Mouse (Mus musculus): ENCODE measurements around the gene Fgfr2.
A peak's percentile ranks its signal among the peaks of the same experiment; 100 is the strongest.

Fgfr2 gene

DNA sequence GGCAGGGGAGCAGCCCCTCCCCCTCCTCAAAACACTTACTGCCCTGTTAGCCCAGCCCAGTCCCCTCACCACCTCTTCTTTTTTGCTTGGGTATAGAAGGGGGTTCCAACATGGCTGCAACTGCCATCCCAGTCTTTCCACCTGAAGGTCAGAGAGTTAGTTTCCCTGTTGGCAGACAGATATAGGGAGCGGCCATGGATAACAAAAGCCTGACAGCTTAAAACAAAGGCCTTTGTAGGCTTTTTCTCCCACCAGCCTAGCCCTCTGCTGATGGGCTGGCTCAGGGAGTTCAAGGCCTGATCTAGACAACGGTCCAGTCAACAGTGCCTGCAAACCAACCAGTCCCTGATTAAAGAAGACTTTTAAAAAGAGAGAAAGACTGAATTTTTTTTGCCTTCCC, 780.0 kb downstream of the Fgfr2 start:
- no peak for DNase-seq

DNA sequence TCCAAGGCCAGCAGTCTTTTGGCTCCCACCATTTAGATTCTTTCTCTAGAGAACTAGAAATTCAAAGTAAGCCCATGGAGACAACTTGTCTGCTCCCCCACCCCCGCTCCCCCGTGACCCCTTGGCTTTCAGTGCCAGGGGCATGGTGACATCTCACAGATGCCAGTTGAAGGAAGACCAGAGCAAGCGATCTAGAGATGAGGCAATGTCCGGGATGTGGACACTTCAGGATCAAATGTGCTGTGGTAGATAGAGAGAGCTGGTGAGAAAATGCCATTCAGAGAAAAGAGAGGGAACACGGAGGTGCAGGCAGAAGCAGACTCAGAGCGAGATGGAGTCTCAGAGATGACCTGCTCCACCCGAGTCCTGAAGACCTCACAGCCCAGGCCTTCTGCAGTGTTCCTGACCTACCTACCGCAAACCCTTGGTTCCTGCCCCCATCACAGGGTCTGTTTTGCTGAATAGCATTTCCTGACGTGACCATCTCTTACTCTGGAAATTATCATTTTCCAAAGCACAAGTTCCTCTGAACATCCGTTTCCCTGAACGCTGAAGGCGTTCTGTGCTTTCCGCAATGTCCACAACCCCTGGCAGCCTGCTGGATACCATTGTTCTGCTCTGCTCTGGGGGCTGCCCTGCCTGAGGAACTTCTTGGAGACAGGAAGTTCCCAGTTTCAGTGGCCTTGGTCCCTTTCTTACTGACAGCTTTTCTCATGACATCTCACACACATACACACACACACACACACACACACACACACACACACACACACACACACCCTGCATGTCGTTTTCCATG, 783.9 kb downstream of the Fgfr2 start:
- DNase-seq = no peak

DNA sequence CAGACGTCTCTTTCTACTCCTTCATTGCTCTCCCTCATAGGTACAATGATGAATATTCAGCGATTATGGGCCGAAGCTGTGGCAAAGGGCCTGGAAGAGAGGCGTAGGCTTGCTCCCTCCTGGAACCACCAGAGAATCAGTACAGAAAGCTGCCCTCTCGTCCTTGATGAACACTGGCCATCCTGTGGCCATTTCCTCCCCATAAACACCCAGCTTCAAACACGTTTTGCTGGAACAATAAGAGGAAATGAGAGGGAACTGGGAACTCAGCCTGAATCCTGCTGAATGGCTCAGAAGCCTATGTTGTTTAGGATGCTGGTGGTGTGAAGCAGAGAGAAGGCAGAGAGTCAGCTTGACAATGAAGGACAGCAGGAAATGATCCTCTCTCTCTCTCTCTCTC, 784.8 kb downstream of the Fgfr2 start:
- DNase-seq = no peak

DNA sequence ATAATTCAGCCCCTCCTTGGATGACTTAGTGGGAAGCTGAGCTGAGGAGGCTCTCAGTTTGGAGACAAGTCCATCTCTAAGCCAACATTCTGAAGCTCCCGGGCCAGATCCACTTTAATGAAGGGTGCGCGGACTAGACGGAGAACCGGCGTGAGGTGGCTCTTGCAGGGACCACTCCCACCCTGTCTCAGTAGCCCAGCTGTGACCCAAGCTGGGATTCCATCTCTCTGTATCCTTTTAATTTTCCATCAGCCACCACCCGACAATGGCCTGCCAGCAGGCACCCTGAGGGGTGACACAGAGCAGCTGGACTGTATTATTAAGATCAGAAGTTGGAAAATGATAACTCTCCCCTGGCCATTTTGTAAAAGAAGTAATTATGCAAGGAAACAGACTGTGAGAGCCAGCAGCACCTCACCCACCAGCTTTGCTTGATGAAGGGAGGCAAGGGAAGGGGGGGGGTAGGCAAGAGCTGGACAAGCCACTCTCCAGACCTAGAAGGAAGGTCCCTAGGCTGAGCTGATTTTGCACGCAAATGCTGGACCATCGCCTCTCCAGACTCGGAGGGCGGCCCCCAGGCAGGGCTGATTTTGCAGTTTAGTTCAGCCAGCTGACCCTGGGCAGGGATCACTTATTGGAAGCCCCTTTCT, 785.8 kb downstream of the Fgfr2 start:
- DNase-seq = no peak

DNA sequence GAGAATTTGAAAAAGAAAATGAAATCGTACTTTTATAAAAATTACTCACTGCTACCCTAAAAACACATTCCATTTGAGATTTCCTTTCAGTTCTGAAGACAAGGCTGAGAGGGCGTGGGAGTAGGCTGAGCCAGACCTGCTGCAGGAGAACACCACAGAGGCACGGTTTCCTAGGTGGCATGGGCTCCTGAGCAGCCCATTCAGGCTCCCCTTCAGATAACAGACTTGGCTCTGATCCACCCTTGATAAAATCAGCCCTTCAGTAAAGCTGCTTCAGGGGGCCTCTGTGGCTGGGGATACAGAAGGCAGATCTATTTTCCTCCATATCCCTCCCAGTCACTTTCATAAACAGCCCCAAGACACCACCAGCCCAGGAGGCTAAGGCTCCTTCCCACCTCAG, 786.4 kb downstream of the Fgfr2 start:
- no peak for DNase-seq

DNA sequence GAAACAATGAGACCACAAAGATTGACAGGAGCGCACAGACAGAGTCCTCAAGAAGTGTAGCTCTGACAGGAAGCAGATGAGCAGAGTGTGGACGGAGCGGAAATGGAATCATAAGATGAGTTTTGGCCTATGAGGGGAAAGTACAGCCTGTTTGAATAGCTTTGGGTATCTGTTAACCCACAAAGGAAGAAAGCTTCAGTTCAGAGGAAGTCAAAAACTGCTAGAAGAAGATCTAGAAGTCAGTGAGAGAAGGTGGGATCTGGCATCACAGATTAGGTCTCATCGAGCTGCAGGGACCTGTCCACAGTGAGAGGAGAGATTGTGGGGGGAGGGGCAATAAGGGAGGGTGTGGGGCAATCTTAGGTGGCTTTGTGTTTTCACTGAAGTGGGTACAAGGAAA, 787.8 kb downstream of the Fgfr2 start:
- DNase-seq = no peak

DNA sequence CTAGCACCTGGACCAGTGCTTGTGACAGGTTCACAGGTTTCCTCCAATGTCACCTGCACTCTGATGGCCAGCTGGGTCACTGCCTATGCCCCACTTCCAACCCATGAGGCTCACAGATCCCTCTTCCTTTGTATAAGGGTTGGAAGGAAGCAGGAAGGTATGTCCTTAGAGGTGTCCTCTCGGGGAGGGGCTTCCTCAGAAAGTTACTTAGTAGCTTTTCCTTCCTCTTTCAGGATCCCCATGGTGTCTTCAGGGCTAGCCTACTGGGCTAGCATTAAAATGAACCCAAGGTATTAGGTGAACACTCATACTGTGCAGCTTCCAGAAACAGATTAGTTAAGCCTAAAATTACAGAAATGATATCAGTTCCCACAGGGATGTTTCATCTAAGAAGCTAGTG, 790.1 kb downstream of the Fgfr2 start:
- no peak for DNase-seq

DNA sequence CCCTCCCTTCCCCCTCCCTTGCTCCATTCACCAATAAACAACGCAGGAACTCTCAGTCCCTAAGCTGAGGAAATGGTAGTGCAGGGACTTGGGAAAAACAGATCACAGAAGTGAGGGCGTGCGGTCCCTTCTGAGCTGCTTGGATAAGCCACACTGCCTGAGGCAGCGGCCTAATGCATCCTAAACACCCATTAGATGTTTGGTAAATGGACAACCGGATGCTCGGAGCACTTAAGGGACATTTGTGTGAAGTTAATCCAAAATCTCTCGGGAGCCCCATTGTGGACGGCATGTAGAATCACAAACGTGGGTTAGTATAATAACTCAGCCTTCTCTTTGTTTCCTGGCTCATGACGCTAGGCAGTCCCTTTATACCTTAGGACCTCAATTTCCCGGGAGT, 791.0 kb downstream of the Fgfr2 start:
- no peak for DNase-seq

DNA sequence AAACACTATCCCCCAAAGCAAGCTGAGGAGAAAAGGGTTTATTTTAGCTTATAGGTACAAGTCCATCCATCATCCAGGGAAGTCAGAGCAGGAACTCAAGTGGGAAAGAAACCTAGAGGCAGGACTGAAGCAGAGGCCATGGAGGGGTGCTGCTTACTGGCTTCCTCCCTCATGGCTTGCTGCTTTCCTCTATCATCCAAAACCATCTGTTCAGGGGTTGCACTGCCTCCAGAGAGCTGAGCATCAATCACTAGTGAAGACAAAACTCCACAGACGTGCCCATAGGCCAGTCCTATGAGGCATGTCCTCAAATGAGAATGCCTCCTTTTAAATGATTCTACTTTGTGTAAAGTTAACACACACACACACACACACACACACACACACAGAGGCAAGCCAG, 793.0 kb downstream of the Fgfr2 start:
- no peak for DNase-seq

DNA sequence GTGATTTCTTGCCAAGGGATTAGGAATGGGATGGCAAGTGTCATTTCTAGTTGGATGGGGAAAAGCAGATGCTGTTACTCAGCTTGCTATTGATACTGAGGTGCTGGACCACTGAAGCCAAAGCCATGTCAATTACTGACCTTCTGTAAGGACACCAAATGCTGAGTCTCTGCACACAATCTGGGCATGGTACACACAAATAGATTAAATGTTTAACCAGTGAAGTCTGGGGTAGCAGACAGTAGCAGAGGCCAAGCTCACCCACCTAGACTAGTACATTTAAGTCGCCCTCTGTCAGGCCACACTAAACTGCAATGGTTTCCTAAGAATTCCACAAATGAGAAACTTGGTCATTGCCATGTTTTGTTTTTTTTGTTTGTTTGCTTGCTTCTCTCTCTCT, 794.5 kb downstream of the Fgfr2 start:
- DNase-seq = no peak

DNA sequence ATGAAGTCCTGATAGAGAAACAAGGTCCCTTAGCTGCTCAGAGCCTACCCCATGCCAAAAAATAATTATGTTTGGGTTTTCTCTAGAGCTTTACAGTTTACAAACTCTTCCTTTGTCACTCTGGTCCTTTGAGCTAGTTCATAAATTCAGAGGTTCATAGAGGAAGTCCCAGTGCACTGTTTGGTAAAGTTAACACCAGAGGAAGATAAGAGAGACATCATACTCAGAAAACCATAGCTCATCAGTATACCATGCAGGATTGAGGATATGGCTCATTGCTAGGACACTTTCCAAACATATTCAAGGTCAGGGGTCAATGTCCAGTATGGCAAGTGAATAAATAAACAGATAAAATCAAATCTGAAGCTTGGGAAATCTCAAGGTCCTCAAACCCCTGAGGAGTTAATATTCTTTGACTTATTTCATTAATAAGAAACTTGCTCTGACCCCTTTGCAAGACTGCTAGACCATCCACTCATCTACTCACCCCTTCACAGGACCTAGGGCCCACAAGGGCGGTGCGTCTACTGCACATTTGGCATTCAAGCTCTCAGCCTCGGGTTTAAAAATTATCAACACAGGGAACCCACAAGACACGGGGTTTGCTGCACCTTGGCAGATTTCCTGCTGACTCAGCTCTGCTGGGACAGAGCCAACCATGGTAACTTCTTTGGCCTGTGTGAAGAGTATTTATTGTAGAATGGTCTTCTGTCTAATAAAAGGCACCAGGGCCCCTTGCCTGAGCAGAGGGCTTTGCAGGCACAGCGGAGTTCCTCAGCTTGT, 797.4 kb downstream of the Fgfr2 start:
- DNase-seq = no peak

DNA sequence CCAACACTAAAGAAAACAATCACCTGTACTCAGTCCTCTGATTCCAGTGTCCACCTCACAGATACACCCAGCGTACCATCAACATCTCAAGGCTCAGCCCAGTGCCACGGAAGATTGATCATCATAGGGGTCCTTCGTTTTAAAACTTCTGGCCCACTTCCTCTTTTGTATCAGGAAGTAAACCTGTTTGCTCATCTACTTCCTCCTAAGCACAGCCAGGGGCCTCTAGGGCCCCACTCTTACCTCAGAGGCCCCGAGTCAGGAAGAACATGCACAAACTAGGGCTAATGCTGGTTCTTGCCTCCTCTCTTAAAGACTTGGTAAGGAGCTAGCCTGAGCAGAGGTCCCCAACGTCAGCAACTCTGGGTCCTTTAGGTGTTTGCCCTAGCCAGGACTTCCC, 799.7 kb downstream of the Fgfr2 start:
- no peak for DNase-seq

DNA sequence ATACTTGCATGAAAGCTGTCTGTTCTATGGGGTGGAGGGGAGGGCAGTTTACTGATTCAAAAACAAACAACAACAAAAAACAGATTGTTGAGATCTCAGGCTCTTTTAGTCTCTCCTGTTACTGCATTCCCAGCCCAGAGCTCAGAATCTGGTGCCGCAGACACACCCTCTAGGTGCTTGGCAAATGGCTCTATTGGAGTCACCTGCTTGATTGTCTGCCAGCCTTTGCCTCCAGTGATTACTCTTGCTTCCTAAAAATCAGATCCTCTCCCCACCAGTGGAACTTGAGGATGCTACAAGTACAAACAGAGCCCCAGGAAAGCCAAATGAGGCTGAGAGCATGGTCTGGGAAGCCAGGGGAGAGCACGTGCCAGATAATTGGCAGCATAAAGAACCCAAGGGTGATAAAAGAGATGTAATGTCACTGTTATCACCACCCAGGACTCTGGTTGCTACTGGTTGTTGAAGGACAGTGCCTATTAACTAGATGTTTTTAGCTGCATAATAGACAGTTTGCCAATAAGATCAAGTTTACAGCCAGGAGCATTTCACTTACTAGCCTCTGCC, 801.7 kb downstream of the Fgfr2 start:
- DNase-seq = no peak

DNA sequence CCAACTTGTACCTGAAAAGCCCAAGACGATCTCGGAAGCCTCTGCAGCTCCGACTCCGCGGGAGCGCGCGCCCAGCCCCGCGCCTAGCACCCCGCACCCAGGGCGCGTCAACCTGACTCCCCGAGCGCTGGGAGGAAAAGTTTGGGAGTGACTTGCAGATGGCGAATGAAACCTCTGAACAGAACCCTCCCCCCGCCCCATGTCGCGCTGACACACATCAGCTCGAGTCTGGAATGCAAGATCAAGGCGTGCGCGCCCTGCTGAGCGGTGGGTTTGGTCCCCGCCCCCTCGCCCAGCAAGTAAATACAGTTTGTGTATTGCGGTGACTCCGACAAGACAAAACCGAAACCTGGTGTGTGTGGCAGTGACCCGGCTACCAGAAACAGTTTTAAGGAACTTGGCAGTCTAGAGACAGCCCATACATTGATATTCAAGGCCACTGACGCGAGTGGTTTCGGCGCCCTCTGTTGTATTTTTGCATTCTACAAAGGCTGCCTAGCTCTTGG, 806.1 kb downstream of the Fgfr2 start, which contains the start of gene Chst15:
Chst15 (minus strand) TSS at position 193 of the 506 bp plus-strand sequence.
- peak; percentile 43 for DNase-seq

DNA sequence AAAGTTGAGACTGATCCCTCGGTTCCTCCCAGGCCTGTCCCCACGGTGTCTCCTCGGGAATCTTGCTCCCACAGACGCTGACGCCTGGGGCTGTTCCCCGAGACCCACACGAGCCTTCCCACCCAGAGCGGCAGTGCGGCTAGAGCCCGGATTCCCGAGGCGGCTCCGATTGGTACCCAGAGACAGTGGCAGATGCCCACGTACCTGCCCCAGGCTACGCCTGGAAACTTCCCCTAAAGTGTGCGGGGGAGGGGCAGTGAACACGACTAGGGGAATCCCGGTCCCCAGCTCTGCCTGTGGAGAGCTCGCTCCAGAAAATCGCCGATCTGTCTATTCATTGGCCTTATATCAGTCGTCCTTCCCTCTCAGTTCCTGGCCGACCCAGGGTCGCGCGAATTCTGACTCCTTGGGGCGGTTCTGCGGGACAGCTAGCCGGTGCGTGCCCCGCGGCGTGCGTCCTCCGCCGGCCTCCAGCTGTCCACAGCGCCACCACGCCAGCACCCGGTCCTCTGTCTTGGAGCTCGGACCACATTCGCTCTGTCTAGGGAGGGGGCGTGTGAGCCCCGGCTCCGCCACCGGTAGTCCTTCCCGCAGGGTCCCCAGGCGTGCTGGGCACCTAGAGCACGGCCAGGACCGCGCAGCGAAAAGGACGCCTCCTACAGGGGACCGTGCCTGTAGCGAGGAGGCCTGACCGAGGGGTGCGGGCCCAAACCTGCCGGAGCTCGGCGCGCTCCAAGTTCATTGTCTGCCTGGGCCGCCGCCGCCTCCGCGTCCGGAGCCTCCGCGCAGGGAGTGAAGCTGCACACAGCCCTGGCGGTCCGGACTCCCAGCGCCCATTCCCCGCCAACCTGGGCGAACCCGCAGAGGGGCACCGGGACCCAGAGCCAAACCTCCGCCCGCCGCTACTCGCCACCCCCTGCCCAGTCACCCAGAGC, 806.8 kb downstream of the Fgfr2 start:
- peak; percentile 57 for DNase-seq

DNA sequence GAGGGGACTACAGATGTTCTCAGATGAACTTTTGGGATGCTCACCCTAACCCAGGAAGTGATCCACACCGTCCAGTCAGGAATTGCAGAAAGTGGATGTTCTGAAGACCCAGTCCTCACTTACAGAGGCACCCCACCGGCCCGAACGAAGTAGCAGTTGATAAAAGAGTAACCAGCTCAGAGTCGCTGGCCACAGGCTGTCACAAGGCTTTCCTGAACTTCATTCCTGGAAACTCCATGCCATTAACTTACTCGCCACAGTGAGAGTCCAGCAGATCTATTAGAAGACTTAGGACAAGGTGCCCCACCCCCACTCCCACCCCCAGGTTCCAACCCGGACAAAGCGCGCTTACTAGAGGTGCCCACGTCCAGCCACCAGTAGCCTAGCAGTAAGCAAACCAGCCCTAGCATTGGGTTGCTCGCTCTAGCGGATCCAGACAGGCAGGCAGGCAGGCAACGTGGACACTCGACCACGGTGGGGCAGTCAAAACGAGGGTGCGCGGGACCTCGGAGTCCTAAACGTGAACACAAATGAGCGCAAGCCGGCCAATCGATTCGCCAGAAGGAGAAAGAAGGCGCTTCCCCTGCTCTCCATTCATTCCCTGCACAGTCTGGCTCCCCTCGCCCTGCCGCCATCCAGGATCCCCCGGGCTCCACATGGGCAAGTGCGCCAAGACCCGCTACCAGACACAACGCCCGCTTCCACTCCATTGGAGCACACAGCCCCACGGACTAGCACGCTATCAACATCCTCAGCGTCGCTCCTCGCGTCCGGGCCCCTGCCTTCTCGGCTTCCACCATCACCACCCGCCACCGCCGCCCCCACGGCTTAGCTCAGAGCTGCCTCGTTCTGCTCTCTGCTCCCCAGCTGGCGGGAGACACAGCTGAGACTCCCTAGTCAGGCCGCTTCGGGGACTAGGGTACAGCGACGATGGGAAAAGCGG, 807.7 kb downstream of the Fgfr2 start:
- DNase-seq = peak; percentile 54

DNA sequence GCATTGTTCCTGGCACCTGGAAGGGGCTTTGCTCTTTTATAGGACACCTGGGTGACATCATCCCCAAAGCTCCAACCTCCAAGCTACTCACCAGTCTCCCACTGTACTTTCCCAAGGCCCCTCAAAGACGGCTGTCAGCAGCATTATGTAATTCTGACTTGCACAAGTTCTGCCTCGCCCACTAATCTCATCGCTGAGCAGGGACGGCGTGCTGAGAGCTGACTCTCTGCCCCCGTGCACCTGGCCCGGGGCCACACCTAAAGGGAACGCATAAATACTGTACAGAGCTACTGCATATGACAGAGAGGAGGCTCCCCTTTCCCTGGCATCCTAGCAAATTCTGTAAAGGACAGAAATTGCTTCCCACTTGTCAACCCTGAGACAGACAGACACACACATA, 810.8 kb downstream of the Fgfr2 start:
- peak; percentile 54 for DNase-seq

DNA sequence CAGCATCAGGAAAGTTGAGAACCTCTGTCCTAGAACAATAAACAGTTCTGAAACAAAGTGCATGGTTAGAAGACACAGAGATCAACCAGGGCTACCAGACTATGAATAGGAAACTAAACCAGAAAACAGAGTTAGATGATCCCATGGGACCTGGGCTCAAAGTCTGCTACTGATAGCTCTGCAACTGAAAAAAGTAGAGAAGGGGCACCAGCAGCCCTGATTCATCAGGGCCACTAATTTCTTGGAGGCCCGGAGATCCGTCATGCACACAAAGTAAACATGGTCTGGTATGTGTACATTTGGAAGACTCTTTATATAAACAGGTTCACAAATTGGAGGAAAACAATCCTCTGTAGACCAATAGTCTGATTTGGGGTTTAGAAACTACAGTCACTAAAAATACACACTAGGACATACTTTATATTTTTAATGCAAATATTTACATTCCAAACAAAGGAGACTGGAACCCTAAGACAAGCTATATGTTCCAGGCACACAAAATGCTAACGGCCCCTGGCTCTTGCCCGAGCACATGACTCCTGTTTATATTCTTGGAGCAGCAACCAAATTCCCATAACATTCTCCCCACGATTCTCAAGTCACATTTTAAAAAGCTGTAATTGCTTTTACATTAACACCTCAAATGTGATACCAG, 814.5 kb downstream of the Fgfr2 start:
- no peak for DNase-seq

DNA sequence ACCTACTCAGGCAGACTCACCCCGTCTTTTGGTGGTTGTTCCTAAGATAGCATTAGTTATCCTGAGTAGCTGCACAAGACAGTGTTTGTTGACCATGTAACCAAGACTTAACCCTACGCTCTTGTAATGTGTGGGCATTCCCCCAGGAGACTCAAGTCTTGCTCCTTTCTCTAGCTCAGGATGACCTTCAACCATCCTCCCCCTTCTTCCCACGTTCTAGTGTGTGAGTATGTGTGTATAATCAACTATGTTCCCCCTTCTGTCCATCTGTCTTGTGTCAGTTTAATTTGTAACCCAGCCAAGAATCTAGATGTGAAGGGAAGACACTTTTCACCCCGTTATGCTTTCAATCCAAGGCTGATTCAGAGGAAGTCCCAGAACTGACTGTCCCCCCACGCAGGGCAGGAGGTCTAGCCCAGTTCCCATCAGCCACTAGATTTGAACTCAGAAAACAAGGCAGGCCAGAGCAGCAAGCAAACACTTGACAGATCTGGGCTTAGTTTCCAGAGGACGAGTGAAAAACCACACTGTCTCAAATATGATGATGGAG, 815.4 kb downstream of the Fgfr2 start:
- DNase-seq = no peak

Data from layer of hippocampus, adult 9-11 months (tissue).